Mouse (Mus musculus): ENCODE data around the gene Mymx. TPM values are rescaled to one million over a fixed set of nuclear protein-coding genes. Genes with fewer than 3 reads are reported as not detected.

Gene Mymx
- polyA plus RNA-seq, 1 experiment, result not detected

DNA sequence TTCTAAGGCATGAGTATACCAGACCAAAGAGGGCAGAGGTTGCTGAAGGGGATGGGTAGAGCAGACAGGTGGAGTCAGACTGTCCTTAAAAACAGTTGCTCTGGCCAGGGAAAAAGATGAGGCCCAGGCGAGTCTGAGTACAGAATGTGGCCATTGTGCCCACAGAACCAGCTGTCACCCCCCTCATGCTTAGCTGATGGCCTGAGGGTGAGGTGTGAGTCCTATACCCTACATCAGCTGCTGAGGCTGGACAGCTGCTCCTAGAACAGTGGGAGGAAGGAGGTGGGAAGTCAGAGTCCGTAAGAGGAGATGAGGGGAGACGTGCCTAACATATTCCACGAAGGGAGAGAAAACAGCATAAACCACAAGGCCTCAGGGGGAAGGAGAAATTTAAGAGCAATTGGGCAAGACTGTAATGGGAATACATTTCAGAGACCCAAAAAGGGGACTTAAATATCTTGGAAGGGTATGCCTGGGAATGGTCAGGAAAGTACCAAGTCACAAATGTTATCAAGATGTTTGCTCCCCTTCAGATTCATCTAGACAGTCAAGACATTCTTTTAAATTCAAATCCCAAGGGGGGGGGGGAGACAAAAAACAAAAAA is 14.2 kb upstream of the Mymx start:
- H3K4me1 ChIP-seq (ENCODE audit: control insufficient read depth, insufficient read depth, low read length), result peaks cover 2% of the 10 kb centered on the region; the same call in 1 of the 2 replicates
- H3K4me3 ChIP-seq (replicated peaks; ENCODE audit: extremely low read depth, low read depth, low read length), result no peak overlapping the region
- TF ChIP-seq POLR2A (IDR thresholded peaks at IDR 0.05; ENCODE audit: borderline replicate concordance, extremely low read depth, low read depth, low read length) (no peak), CTCF (IDR thresholded peaks at IDR 0.05; ENCODE audit: insufficient read depth, low read length) (no peak)
- DNase-seq, result no peak
- 63% methylated on average over 4 of the region's 4 CpGs for WGBS

DNA sequence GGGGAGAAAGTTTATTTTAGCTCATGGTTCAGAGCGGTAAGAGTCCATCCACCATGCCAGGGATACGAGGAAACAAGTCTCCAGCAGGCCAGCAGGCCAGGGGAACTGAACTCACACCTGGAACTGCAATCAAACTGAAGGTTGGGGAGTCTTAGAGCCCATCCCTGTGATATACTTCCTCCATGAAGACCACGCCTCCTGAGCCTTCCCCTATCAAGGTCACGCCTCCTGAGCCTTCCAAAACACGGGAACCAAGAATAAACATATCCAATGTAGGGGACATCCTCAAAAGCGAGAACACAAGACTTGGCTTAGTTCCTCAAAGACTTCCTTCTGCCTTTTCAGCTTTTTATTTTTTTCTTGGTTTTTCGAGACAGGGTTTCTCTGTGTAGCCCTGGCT is 11.0 kb upstream of the Mymx start:
- TF ChIP-seq CTCF (IDR thresholded peaks at IDR 0.05; ENCODE audit: insufficient read depth, low read length) (no peak), POLR2A (IDR thresholded peaks at IDR 0.05; ENCODE audit: borderline replicate concordance, extremely low read depth, low read depth, low read length) (no peak)
- Histone ChIP-seq H3K4me3 (replicated peaks; ENCODE audit: extremely low read depth, low read depth, low read length) (no peak overlapping the region), H3K4me1 (ENCODE audit: control insufficient read depth, insufficient read depth, low read length) (no peaks in the 10 kb centered on the region; the same call in none of the 2 replicates)
- WGBS, result 68% methylated on average over 7 of the region's 7 CpGs
- no peak for DNase-seq

DNA sequence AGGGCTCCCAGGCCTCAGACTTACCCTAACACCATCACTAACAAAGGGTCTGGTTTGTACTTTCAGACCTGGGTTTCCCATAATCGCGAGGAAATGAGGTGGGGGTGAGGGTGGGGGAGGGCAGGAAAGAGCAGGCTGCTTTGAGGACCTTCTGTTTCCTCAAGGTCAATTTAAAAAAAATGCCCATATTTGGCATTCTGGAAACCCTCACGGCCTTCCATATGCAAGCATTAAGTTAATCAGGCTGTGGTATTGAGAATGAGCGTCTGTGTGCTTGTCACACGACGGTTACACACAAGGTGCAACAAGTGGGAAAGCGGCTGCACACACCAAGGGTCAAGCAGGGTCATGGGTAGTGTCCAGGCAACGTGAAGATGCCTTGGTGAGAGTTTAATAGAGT is 10.1 kb upstream of the Mymx start:
- no peaks in the 10 kb centered on the region; the same call in none of the 2 replicates for H3K4me1 ChIP-seq (ENCODE audit: control insufficient read depth, insufficient read depth, low read length)
- WGBS, result 67% methylated on average over 8 of the region's 8 CpGs
- no peak for DNase-seq
- no peak for TF ChIP-seq CTCF (IDR thresholded peaks at IDR 0.05; ENCODE audit: insufficient read depth, low read length)
- no peak for TF ChIP-seq POLR2A (IDR thresholded peaks at IDR 0.05; ENCODE audit: borderline replicate concordance, extremely low read depth, low read depth, low read length)
- H3K4me3 ChIP-seq (replicated peaks; ENCODE audit: extremely low read depth, low read depth, low read length), result no peak overlapping the region

- DNase-seq, result no peak
- Histone ChIP-seq H3K4me3 (replicated peaks; ENCODE audit: extremely low read depth, low read depth, low read length) (no peak overlapping the region), H3K4me1 (ENCODE audit: control insufficient read depth, insufficient read depth, low read length) (no peaks in the 10 kb centered on the region; the same call in none of the 2 replicates)
- WGBS, result 24% methylated on average over 5 of the region's 5 CpGs
- TF ChIP-seq POLR2A (IDR thresholded peaks at IDR 0.05; ENCODE audit: borderline replicate concordance, extremely low read depth, low read depth, low read length) (no peak), CTCF (IDR thresholded peaks at IDR 0.05; ENCODE audit: insufficient read depth, low read length) (no peak)
These were observed 8.4 kb upstream of the Mymx start for GRCm38 (mm10) chr17:45610144-45610866.

GRCm38 (mm10) chr17:45608396-45608795 is 6.5 kb upstream of the Mymx start:
- 83% methylated on average over 4 of the region's 4 CpGs for WGBS
- H3K4me1 ChIP-seq (ENCODE audit: control insufficient read depth, insufficient read depth, low read length), result no peaks in the 10 kb centered on the region; the same call in none of the 2 replicates
- no peak overlapping the region for H3K4me3 ChIP-seq (replicated peaks; ENCODE audit: extremely low read depth, low read depth, low read length)
- TF ChIP-seq POLR2A (IDR thresholded peaks at IDR 0.05; ENCODE audit: borderline replicate concordance, extremely low read depth, low read depth, low read length) (no peak), CTCF (IDR thresholded peaks at IDR 0.05; ENCODE audit: insufficient read depth, low read length) (no peak)
- DNase-seq, result no peak

GRCm38 (mm10) chr17:45606992-45607879 is 5.3 kb upstream of the Mymx start:
- no peak for DNase-seq
- 75% methylated on average over 15 of the region's 15 CpGs for WGBS
- Histone ChIP-seq H3K4me1 (ENCODE audit: control insufficient read depth, insufficient read depth, low read length) (no peaks in the 10 kb centered on the region; the same call in none of the 2 replicates), H3K4me3 (replicated peaks; ENCODE audit: extremely low read depth, low read depth, low read length) (no peak overlapping the region)
- TF ChIP-seq POLR2A (IDR thresholded peaks at IDR 0.05; ENCODE audit: borderline replicate concordance, extremely low read depth, low read depth, low read length), result no peak

DNA sequence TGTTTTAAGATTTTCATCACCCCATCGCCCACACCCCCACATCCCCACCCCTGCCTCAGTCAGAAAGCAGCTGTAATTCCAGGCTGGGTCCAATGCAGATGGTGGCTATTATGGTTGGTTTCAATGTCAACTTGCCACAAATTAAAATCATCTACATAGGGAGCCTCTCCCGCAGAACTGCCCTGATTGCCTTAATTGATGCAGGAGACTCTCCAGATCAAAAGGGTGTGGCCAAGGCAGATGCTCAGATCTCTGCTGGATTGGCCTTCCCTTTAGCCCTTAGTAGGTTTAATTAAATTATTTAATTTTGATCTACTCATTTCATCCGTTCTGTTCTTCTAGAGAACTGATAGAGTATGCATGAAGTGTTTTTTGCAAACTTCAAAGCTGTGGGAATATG is 1.1 kb upstream of the Mymx start:
- Histone ChIP-seq H3K4me3 (replicated peaks; ENCODE audit: extremely low read depth, low read depth, low read length) (no peak overlapping the region), H3K4me1 (ENCODE audit: control insufficient read depth, insufficient read depth, low read length) (no peaks in the 10 kb centered on the region)
- 94% methylated on average over 3 of the region's 3 CpGs for WGBS
- TF ChIP-seq CTCF (IDR thresholded peaks at IDR 0.05; ENCODE audit: insufficient read depth, low read length) (no peak), POLR2A (IDR thresholded peaks at IDR 0.05; ENCODE audit: borderline replicate concordance, extremely low read depth, low read depth, low read length) (no peak)
- DNase-seq, result no peak

DNA sequence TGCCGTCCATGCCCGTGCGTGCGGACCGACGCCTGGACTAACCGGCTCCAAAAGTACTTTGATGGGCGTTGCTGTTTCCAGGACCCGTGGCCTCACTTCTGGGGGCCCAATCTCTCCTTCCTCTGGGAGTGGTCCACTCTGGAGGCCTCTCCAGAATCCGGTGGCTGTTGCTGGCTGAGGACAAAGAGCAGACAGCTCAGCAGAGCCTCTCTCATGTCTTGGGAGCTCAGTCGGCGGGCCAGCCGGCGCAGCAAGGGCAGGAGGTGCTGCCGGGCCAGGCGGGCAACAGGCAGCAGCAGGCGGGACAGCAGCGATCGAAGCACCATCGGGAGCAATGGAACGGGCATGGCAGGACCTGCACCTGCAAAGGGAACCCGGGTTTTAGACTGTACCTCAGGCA is 577 bp downstream of the Mymx start:
- WGBS, result 44% methylated on average over 22 of the region's 22 CpGs
- peaks cover 10% of the 10 kb centered on the region for H3K4me1 ChIP-seq (ENCODE audit: control insufficient read depth, insufficient read depth, low read length)
- no peak for DNase-seq
- no peak overlapping the region for H3K4me3 ChIP-seq (replicated peaks; ENCODE audit: extremely low read depth, low read depth, low read length)
- TF ChIP-seq POLR2A (IDR thresholded peaks at IDR 0.05; ENCODE audit: borderline replicate concordance, extremely low read depth, low read depth, low read length), result no peak
- TF ChIP-seq CTCF (IDR thresholded peaks at IDR 0.05; ENCODE audit: insufficient read depth, low read length), result no peak

DNA sequence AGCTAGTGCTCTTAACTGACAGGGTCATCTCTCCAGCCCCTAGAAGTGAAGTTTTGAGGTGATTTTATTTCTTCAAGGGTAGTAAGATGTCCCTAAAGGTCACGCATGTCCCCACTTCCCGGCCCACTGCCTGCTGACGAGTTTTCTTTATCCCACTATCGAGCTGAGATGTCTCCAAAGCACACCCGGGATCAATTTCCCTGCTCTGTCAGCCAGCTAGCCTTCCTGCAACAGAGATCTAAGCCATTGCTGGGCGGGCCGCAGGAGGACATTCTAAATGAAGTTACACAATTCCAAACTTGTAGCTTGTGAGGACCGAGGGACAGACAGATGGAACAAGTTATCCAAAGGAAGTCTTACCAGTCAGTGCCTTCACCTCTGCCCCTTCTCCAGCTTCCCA is 1.6 kb downstream of the Mymx start:
- no peak for TF ChIP-seq POLR2A (IDR thresholded peaks at IDR 0.05; ENCODE audit: borderline replicate concordance, extremely low read depth, low read depth, low read length)
- TF ChIP-seq CTCF (IDR thresholded peaks at IDR 0.05; ENCODE audit: insufficient read depth, low read length), result no peak
- peaks cover 16% of the 10 kb centered on the region for H3K4me1 ChIP-seq (ENCODE audit: control insufficient read depth, insufficient read depth, low read length)
- WGBS, result 83% methylated on average over 8 of the region's 8 CpGs
- DNase-seq, result no peak
- H3K4me3 ChIP-seq (replicated peaks; ENCODE audit: extremely low read depth, low read depth, low read length), result no peak overlapping the region

Data from lung, adult 2 months (tissue).